Mouse (Mus musculus) bone marrow, adult 2 months (tissue): ENCODE data around the gene Coq6.

Source experiments
- CTCF ChIP-seq: fragments of 200-500 bp; IDR thresholded peaks from 2 replicates; pipeline ENCODE4 v1.5.1; 2011; ENCODE audit warnings: low read length, control low read depth; ENCODE audit not compliant: control insufficient read depth, insufficient read depth
- POLR2A ChIP-seq: fragments of 200-500 bp; IDR thresholded peaks from 2 replicates; pipeline ENCODE4 v1.6.1; 2011; ENCODE audit warnings: low read depth, mild to moderate bottlenecking, control low read depth, low read length, borderline replicate concordance; ENCODE audit not compliant: control insufficient read depth

DNA sequence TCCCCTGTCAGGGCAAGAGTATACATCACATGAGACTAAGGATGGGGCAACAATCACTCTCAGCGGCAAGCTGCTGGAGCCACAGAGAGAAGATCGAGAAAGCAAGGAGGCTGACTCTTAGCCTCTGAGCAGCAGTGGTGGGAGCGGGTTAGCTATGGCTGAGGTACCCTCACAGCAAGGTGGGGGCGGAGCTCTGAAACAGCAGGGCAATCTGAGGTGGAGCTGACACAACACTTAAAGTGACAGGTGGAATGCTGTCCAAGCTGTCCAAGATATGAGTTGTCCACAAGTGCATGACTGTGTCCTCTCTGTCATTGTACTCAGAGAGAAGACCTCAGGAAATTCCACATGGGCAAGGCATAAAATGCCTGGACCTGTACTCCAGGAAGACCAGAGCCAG lies 20.9 kb downstream of the Coq6 start:
- TF ChIP-seq CTCF (no peak), POLR2A (no peak)
